Mouse (Mus musculus): ENCODE results near the gene Rbfox2. TPM values are rescaled to one million over a fixed set of nuclear protein-coding genes. Genes with fewer than 3 reads are reported as not detected.

Gene Rbfox2
- total and polyA plus RNA-seq, 2 experiments, result 17.4 to 21.5 TPM

GRCm38 (mm10) chr15:77151816-77152215, 155.0 kb downstream of the Rbfox2 start:
- Histone ChIP-seq H3K4me1 (ENCODE audit: control insufficient read depth, insufficient read depth, low read length) (peaks cover 17% of the 10 kb centered on the region), H3K27ac (replicated peaks; ENCODE audit: insufficient read depth, low read depth, low read length) (no peak overlapping the region), H3K27me3 (ENCODE audit: control insufficient read depth, insufficient read depth, low read length) (no peaks in the 10 kb centered on the region), H3K79me2 (ENCODE audit: control insufficient read depth, insufficient read depth, low read length) (peaks cover 17% of the 10 kb centered on the region), H3K4me3 (ENCODE audit: insufficient read depth, low read depth, low read length) (no peak overlapping the region), H3K9ac (ENCODE audit: low read depth, low read length) (no peak overlapping the region), H3K36me3 (ENCODE audit: control insufficient read depth, insufficient read depth, low read length) (no peaks in the 10 kb centered on the region)
- no peak for TF ChIP-seq POLR2A (IDR thresholded peaks at IDR 0.05; ENCODE audit: extremely low read depth, insufficient read depth, low read length)
- TF ChIP-seq CTCF (IDR thresholded peaks at IDR 0.05; ENCODE audit: low read depth, low read length), result 0 out of 2 replicates have a peak, but pooled peaks have one; percentile 2
- peak; percentile 50 for DNase-seq (ENCODE audit: extremely low read depth, low read depth, low spot score)
- 9% methylated on average over 4 of the region's 4 CpGs for WGBS

- Histone ChIP-seq H3K27me3 (ENCODE audit: control insufficient read depth, insufficient read depth, low read length) (no peaks in the 10 kb centered on the region), H3K79me2 (ENCODE audit: control insufficient read depth, insufficient read depth, low read length) (peaks cover 17% of the 10 kb centered on the region), H3K36me3 (ENCODE audit: control insufficient read depth, insufficient read depth, low read length) (no peaks in the 10 kb centered on the region), H3K27ac (replicated peaks; ENCODE audit: insufficient read depth, low read depth, low read length) (peak overlapping the region; percentile 6; the same call in 1 of the 2 replicates), H3K4me3 (ENCODE audit: insufficient read depth, low read depth, low read length) (no peak overlapping the region), H3K4me1 (ENCODE audit: control insufficient read depth, insufficient read depth, low read length) (peaks cover 17% of the 10 kb centered on the region), H3K9ac (ENCODE audit: low read depth, low read length) (peak overlapping the region; percentile 49; the same call in 1 of the 2 replicates)
- TF ChIP-seq CTCF (IDR thresholded peaks at IDR 0.05; ENCODE audit: low read depth, low read length) (no peak), POLR2A (IDR thresholded peaks at IDR 0.05; ENCODE audit: extremely low read depth, insufficient read depth, low read length) (no peak)
- no peak for DNase-seq (ENCODE audit: extremely low read depth, low read depth, low spot score)
- 23% methylated on average over 8 of the region's 8 CpGs for WGBS
These were observed 155.6 kb downstream of the Rbfox2 start for GRCm38 (mm10) chr15:77151178-77151577.

GRCm38 (mm10) chr15:77150424-77150841, 156.4 kb downstream of the Rbfox2 start:
- peak overlapping the region; percentile 42; the same call in 1 of the 2 replicates for H3K9ac ChIP-seq (ENCODE audit: low read depth, low read length)
- H3K27me3 ChIP-seq (ENCODE audit: control insufficient read depth, insufficient read depth, low read length), result no peaks in the 10 kb centered on the region
- H3K4me1 ChIP-seq (ENCODE audit: control insufficient read depth, insufficient read depth, low read length), result peaks cover 17% of the 10 kb centered on the region
- H3K4me3 ChIP-seq (ENCODE audit: insufficient read depth, low read depth, low read length), result no peak overlapping the region
- no peaks in the 10 kb centered on the region for H3K36me3 ChIP-seq (ENCODE audit: control insufficient read depth, insufficient read depth, low read length)
- DNase-seq (ENCODE audit: extremely low read depth, low read depth, low spot score), result peak; percentile 67
- TF ChIP-seq CTCF (IDR thresholded peaks at IDR 0.05; ENCODE audit: low read depth, low read length), result no peak
- TF ChIP-seq POLR2A (IDR thresholded peaks at IDR 0.05; ENCODE audit: extremely low read depth, insufficient read depth, low read length), result no peak
- peaks cover 17% of the 10 kb centered on the region for H3K79me2 ChIP-seq (ENCODE audit: control insufficient read depth, insufficient read depth, low read length)
- H3K27ac ChIP-seq (replicated peaks; ENCODE audit: insufficient read depth, low read depth, low read length), result peak overlapping the region; percentile 49
- WGBS, result 6% methylated on average over 3 of the region's 3 CpGs

GRCm38 (mm10) chr15:77150000-77150399, 156.8 kb downstream of the Rbfox2 start:
- TF ChIP-seq CTCF (IDR thresholded peaks at IDR 0.05; ENCODE audit: low read depth, low read length) (no peak), POLR2A (IDR thresholded peaks at IDR 0.05; ENCODE audit: extremely low read depth, insufficient read depth, low read length) (no peak)
- Histone ChIP-seq H3K27ac (replicated peaks; ENCODE audit: insufficient read depth, low read depth, low read length) (peak overlapping the region; percentile 49; the same call in 1 of the 2 replicates), H3K9ac (ENCODE audit: low read depth, low read length) (no peak overlapping the region), H3K4me1 (ENCODE audit: control insufficient read depth, insufficient read depth, low read length) (peaks cover 18% of the 10 kb centered on the region), H3K27me3 (ENCODE audit: control insufficient read depth, insufficient read depth, low read length) (no peaks in the 10 kb centered on the region), H3K79me2 (ENCODE audit: control insufficient read depth, insufficient read depth, low read length) (peaks cover 17% of the 10 kb centered on the region), H3K36me3 (ENCODE audit: control insufficient read depth, insufficient read depth, low read length) (no peaks in the 10 kb centered on the region), H3K4me3 (ENCODE audit: insufficient read depth, low read depth, low read length) (no peak overlapping the region)
- no peak for DNase-seq (ENCODE audit: extremely low read depth, low read depth, low spot score)
- 15% methylated on average over 3 of the region's 3 CpGs for WGBS

GRCm38 (mm10) chr15:77149551-77149950, 157.3 kb downstream of the Rbfox2 start:
- Histone ChIP-seq H3K27ac (replicated peaks; ENCODE audit: insufficient read depth, low read depth, low read length) (no peak overlapping the region), H3K4me1 (ENCODE audit: control insufficient read depth, insufficient read depth, low read length) (peaks cover 21% of the 10 kb centered on the region), H3K36me3 (ENCODE audit: control insufficient read depth, insufficient read depth, low read length) (no peaks in the 10 kb centered on the region), H3K9ac (ENCODE audit: low read depth, low read length) (no peak overlapping the region), H3K4me3 (ENCODE audit: insufficient read depth, low read depth, low read length) (no peak overlapping the region), H3K27me3 (ENCODE audit: control insufficient read depth, insufficient read depth, low read length) (no peaks in the 10 kb centered on the region), H3K79me2 (ENCODE audit: control insufficient read depth, insufficient read depth, low read length) (peaks cover 17% of the 10 kb centered on the region)
- no peak for TF ChIP-seq CTCF (IDR thresholded peaks at IDR 0.05; ENCODE audit: low read depth, low read length)
- TF ChIP-seq POLR2A (IDR thresholded peaks at IDR 0.05; ENCODE audit: extremely low read depth, insufficient read depth, low read length), result no peak
- DNase-seq (ENCODE audit: extremely low read depth, low read depth, low spot score), result no peak
- 52% methylated on average over 3 of the region's 3 CpGs for WGBS

GRCm38 (mm10) chr15:77146942-77147341, 159.9 kb downstream of the Rbfox2 start:
- DNase-seq (ENCODE audit: extremely low read depth, low read depth, low spot score), result no peak
- Histone ChIP-seq H3K27me3 (ENCODE audit: control insufficient read depth, insufficient read depth, low read length) (no peaks in the 10 kb centered on the region), H3K36me3 (ENCODE audit: control insufficient read depth, insufficient read depth, low read length) (no peaks in the 10 kb centered on the region), H3K27ac (replicated peaks; ENCODE audit: insufficient read depth, low read depth, low read length) (no peak overlapping the region), H3K4me1 (ENCODE audit: control insufficient read depth, insufficient read depth, low read length) (peaks cover 36% of the 10 kb centered on the region), H3K4me3 (ENCODE audit: insufficient read depth, low read depth, low read length) (no peak overlapping the region), H3K79me2 (ENCODE audit: control insufficient read depth, insufficient read depth, low read length) (peaks cover 23% of the 10 kb centered on the region), H3K9ac (ENCODE audit: low read depth, low read length) (no peak overlapping the region)
- WGBS, result 90% methylated on average over 4 of the region's 4 CpGs
- no peak for TF ChIP-seq POLR2A (IDR thresholded peaks at IDR 0.05; ENCODE audit: extremely low read depth, insufficient read depth, low read length)
- TF ChIP-seq CTCF (IDR thresholded peaks at IDR 0.05; ENCODE audit: low read depth, low read length), result no peak

Data from liver, adult 2 months (tissue).